ENCODE assay signal across 12 mouse cellular contexts in the genomic region with DNA sequence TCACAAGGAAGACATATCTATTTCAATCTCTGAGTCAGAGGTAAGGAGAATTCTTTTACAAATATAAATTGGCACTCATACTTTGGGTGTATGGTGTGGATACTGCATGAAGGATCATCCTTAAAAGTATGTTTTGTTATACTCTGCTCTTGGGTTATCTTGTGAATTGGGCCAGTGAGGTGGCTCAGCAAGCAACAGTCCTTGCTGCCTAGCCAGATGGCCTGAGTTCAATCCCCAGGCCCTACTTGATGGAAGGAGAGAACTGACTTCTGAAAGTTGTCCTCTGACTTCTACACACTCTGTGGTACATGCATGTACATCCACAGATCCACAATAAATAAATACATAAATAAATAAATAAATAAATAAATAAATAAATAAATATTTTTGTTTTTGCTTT. TPM values are rescaled to one million over a fixed set of nuclear protein-coding genes. Genes with fewer than 3 reads are reported as not detected.
DNase-seq lines count a peak whose midpoint lies in the region; ATAC-seq and TF ChIP-seq lines count a peak whose summit lies in the region.
"Had no signal": no experiment of that assay in that cellular context is flagged by ENCODE, and none has a peak within 500 bp of the region (broad histone marks: within the 10 kb centered on the region; RNA-seq: fewer than 3 reads in every experiment).

No protein-coding gene starts in this region.

- TF ChIP-seq CTCF in forebrain, postnatal 0 days (IDR thresholded peaks at IDR 0.05; ENCODE audit: low read depth), result no peak
- no peak for TF ChIP-seq CTCF in lung, postnatal 0 days (IDR thresholded peaks at IDR 0.05)

- H3K27ac ChIP-seq in hindbrain, embryonic 11.5 days (ENCODE audit: low read depth, low read length), result no peak overlapping the region
- no peak overlapping the region for H3K27ac ChIP-seq in hindbrain, embryonic 10.5 days
- peak overlapping the region; percentile 85 for H3K27ac ChIP-seq in forebrain, postnatal 0 days (ENCODE audit: low read depth, low read length)
- peak overlapping the region; percentile 86 for H3K27ac ChIP-seq in midbrain, embryonic 16.5 days (ENCODE audit: low read length)
- H3K27ac ChIP-seq in lung, postnatal 0 days (ENCODE audit: low read length), result no peak overlapping the region

- H3K9ac ChIP-seq in hindbrain, embryonic 11.5 days (ENCODE audit: low read depth, low read length), result no peak overlapping the region
- no peak overlapping the region for H3K9ac ChIP-seq in forebrain, postnatal 0 days
- no peak overlapping the region for H3K9ac ChIP-seq in midbrain, embryonic 16.5 days (ENCODE audit: low read depth, low read length)
- no peak overlapping the region for H3K9ac ChIP-seq in lung, postnatal 0 days (replicated peaks; ENCODE audit: low read depth)

- H3K9me3 ChIP-seq in hindbrain, embryonic 11.5 days (ENCODE audit: control insufficient read depth, low read length), result no peaks in the 10 kb centered on the region
- no peaks in the 10 kb centered on the region for H3K9me3 ChIP-seq in hindbrain, embryonic 10.5 days
- H3K9me3 ChIP-seq in forebrain, postnatal 0 days (ENCODE audit: low read length), result no peaks in the 10 kb centered on the region
- H3K9me3 ChIP-seq in midbrain, embryonic 16.5 days (replicated peaks; ENCODE audit: control insufficient read depth, low read length, poor library complexity, severe bottlenecking), result no peaks in the 10 kb centered on the region
- no peaks in the 10 kb centered on the region for H3K9me3 ChIP-seq in lung, postnatal 0 days (ENCODE audit: low read length)

- H3K4me2 ChIP-seq in hindbrain, embryonic 11.5 days (replicated peaks; ENCODE audit: low read depth, low read length), result no peak overlapping the region
- 0 out of 2 replicates have a peak overlapping the region, but pooled peaks have one; percentile 2 for H3K4me2 ChIP-seq in forebrain, postnatal 0 days (ENCODE audit: low read depth)
- no peak overlapping the region; the same call in 1 of the 2 replicates for H3K4me2 ChIP-seq in midbrain, embryonic 16.5 days (ENCODE audit: low read length)
- no peak overlapping the region for H3K4me2 ChIP-seq in lung, postnatal 0 days (replicated peaks; ENCODE audit: low read depth, low read length)

- ATAC-seq in hindbrain, embryonic 11.5 days (ENCODE audit: low FRiP score), result no peak
- no peak for ATAC-seq in forebrain, postnatal 0 days
- peak; percentile 43 for ATAC-seq in midbrain, embryonic 16.5 days
- ATAC-seq in lung, postnatal 0 days, result no peak
- ATAC-seq in megakaryocyte-erythroid progenitor cell, adult 5-6 weeks (replicated peaks; ENCODE audit: low FRiP score, low TSS enrichment, poor library complexity, severe bottlenecking), result no peak

- H3K4me3 ChIP-seq in hindbrain, embryonic 11.5 days (ENCODE audit: low read depth, low read length), result no peak overlapping the region
- H3K4me3 ChIP-seq in hindbrain, embryonic 10.5 days, result no peak overlapping the region
- H3K4me3 ChIP-seq in forebrain, postnatal 0 days (ENCODE audit: low read depth, low read length), result no peak overlapping the region
- no peak overlapping the region for H3K4me3 ChIP-seq in midbrain, embryonic 16.5 days (ENCODE audit: low read depth, low read length)
- no peak overlapping the region for H3K4me3 ChIP-seq in lung, postnatal 0 days (ENCODE audit: low read depth, low read length)

- DNase-seq in cerebellum, postnatal 14 days, result peak; percentile 43 to 51
- DNase-seq in cerebellum, adult 11-12 months, result no peak
- peak; percentile 14 for DNase-seq in hindbrain, embryonic 11.5 days (ENCODE audit: low spot score)
- no peak for DNase-seq in hindbrain, embryonic 10.5 days (ENCODE audit: low spot score)
- no peak for DNase-seq in forebrain, postnatal 0 days
- no peak for DNase-seq in lung, postnatal 0 days (ENCODE audit: low spot score)
- DNase-seq: adrenal gland, postnatal 36 days; cerebellum, adult 11 months; layer of hippocampus, postnatal 36 days; thymus, adult 2 months had no signal

- H3K4me1 ChIP-seq in hindbrain, embryonic 11.5 days (replicated peaks; ENCODE audit: control insufficient read depth, insufficient read depth, low read length), result 0 out of 2 replicates have a peak, but pooled peaks cover 2% of the 10 kb centered on the region
- H3K4me1 ChIP-seq in hindbrain, embryonic 10.5 days (replicated peaks), result peaks cover 24% of the 10 kb centered on the region
- H3K4me1 ChIP-seq in forebrain, postnatal 0 days (ENCODE audit: insufficient read depth), result peaks cover 23% of the 10 kb centered on the region
- H3K4me1 ChIP-seq in midbrain, embryonic 16.5 days (ENCODE audit: control insufficient read depth, insufficient read depth, low read length), result peaks cover 19% of the 10 kb centered on the region
- H3K4me1 ChIP-seq in lung, postnatal 0 days (ENCODE audit: insufficient read depth, low read depth, low read length), result no peaks in the 10 kb centered on the region

- TF ChIP-seq EP300 in lung, postnatal 0 days (IDR thresholded peaks at IDR 0.05), result no peak

- H3K27me3 ChIP-seq in hindbrain, embryonic 11.5 days (ENCODE audit: control insufficient read depth, insufficient read depth, low read length), result no peaks in the 10 kb centered on the region
- no peaks in the 10 kb centered on the region for H3K27me3 ChIP-seq in hindbrain, embryonic 10.5 days (ENCODE audit: insufficient read depth, poor library complexity, severe bottlenecking)
- H3K27me3 ChIP-seq in forebrain, postnatal 0 days (ENCODE audit: insufficient read depth, low read length), result no peaks in the 10 kb centered on the region
- H3K27me3 ChIP-seq in midbrain, embryonic 16.5 days (ENCODE audit: control insufficient read depth, insufficient read depth, low read depth, low read length), result no peaks in the 10 kb centered on the region
- H3K27me3 ChIP-seq in lung, postnatal 0 days (replicated peaks; ENCODE audit: insufficient read depth, low read length), result no peaks in the 10 kb centered on the region

- no peaks in the 10 kb centered on the region for H3K36me3 ChIP-seq in hindbrain, embryonic 11.5 days (ENCODE audit: control insufficient read depth, insufficient read depth, low read length)
- H3K36me3 ChIP-seq in hindbrain, embryonic 10.5 days, result no peaks in the 10 kb centered on the region
- H3K36me3 ChIP-seq in forebrain, postnatal 0 days (ENCODE audit: insufficient read depth), result no peaks in the 10 kb centered on the region
- no peaks in the 10 kb centered on the region for H3K36me3 ChIP-seq in midbrain, embryonic 16.5 days (ENCODE audit: control insufficient read depth, insufficient read depth, low read length)
- H3K36me3 ChIP-seq in lung, postnatal 0 days (ENCODE audit: insufficient read depth, low read length), result no peaks in the 10 kb centered on the region

RNA-seq across cellular contexts. Expression of a gene that starts 51.8 kb away (rescaled TPM):
- 14.8 and 16.6 TPM in 2 replicates for polyA plus RNA-seq in hindbrain, embryonic 11.5 days (2014; fragmentation: Nextera tagmentation; extraction: Ambion mirVana)
- 9.2 and 17.1 TPM in 2 replicates for polyA plus RNA-seq in hindbrain, embryonic 10.5 days (2016; fragmentation: Nextera tagmentation; extraction: Ambion mirVana)
- 102 and 130 TPM in 2 replicates for total RNA-seq in forebrain, postnatal 0 days (2014; rRNA removed)
- polyA plus RNA-seq in forebrain, postnatal 0 days (2015; fragmentation: Nextera tagmentation; extraction: Ambion mirVana), result 51.9 and 97.5 TPM in 2 replicates
- 138 and 147 TPM in 2 replicates for polyA plus RNA-seq in midbrain, embryonic 16.5 days (2015; fragmentation: Nextera tagmentation; extraction: Ambion mirVana)
- polyA plus RNA-seq in lung, postnatal 0 days (2015; fragmentation: Nextera tagmentation; extraction: Ambion mirVana), result 15.3 and 19.4 TPM in 2 replicates
- total RNA-seq in megakaryocyte-erythroid progenitor cell, adult 5-6 weeks (2014; fragmentation: Nextera tagmentation), result 10.6 and 12.2 TPM in 2 replicates
- total RNA-seq in megakaryocyte-erythroid progenitor cell, adult 5-6 weeks (2017), result 30.4 and 30.9 TPM in 2 replicates

Comparison
In these comparisons a context has a peak if more than half of its experiments do, and no peak if none do; other contexts are left out.
1. DNase-seq: peak in cerebellum, postnatal 14 days (2 of 2) and hindbrain, embryonic 11.5 days (single experiment); none in cerebellum, adult 11-12 months (single experiment), hindbrain, embryonic 10.5 days (single experiment), forebrain, postnatal 0 days (single experiment) and lung, postnatal 0 days (single experiment).
2. H3K27ac ChIP-seq: peak in forebrain, postnatal 0 days (single experiment) and midbrain, embryonic 16.5 days (single experiment); none in hindbrain, embryonic 11.5 days (single experiment), hindbrain, embryonic 10.5 days (single experiment) and lung, postnatal 0 days (single experiment).